Mouse (Mus musculus) bone marrow, adult 2 months (tissue): ENCODE results near the gene Slc17a1.

ENCODE experiments used
- CTCF ChIP-seq: fragments of 200-500 bp; IDR thresholded peaks from 2 replicates; pipeline ENCODE4 v1.5.1; 2011; ENCODE audit warnings: low read length, control low read depth; ENCODE audit not compliant: control insufficient read depth, insufficient read depth
- POLR2A ChIP-seq: fragments of 200-500 bp; IDR thresholded peaks from 2 replicates; pipeline ENCODE4 v1.6.1; 2011; ENCODE audit warnings: low read depth, mild to moderate bottlenecking, control low read depth, low read length, borderline replicate concordance; ENCODE audit not compliant: control insufficient read depth

DNA sequence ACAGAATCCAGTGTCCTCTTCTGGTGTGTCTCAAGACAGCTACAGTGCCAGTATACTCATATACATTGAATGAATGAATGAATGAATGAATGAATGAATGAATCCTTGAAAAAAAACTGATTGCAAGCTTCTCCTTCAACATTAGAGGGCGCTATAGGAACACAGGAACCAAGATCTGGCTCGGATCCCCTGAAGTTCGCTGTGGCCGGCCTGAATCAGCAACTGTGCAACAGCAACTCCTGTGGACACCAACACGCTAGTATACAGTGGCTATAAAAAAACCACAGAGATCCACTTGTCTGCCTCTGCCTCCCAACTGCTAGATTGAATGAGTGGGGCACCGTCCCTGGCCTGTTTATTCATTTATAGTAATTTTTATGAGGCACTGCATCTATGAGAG lies 34.5 kb upstream of the Slc17a1 start:
- TF ChIP-seq POLR2A (no peak), CTCF (peak; percentile 49)
